Mouse (Mus musculus): ENCODE results near the gene Pds5b. TPM values are rescaled to one million over a fixed set of nuclear protein-coding genes. Genes with fewer than 3 reads are reported as not detected.
A peak's percentile ranks its signal among the peaks of the same experiment; 100 is the strongest.
"Not testable (repeated sequence)": the region's sequence is repeated elsewhere in the genome, so short reads cannot be mapped to it uniquely, and the experiment has no call there.

Pds5b gene
- polyA plus RNA-seq, 1 experiment, result 3.2 TPM

- TF ChIP-seq POLR2A (IDR thresholded peaks at IDR 0.05; ENCODE audit: low read depth, low read length) (no peak), CTCF (IDR thresholded peaks at IDR 0.05; ENCODE audit: extremely low read depth, insufficient read depth, insufficient read length, insufficient replicate concordance) (no peak)
Measured at GRCm38 (mm10) chr5:150668731-150669130, 4.8 kb upstream of the Pds5b start.

GRCm38 (mm10) chr5:150672343-150672742 lies 1.2 kb upstream of the Pds5b start:
- Histone ChIP-seq H3K36me3 (ENCODE audit: control insufficient read depth, insufficient read depth, low read length) (no peaks in the 10 kb centered on the region), H3K4me1 (ENCODE audit: control insufficient read depth, insufficient read depth, insufficient read length) (peaks cover 4% of the 10 kb centered on the region; the same call in 1 of the 2 replicates), H3K4me3 (ENCODE audit: extremely low read depth, insufficient read depth, insufficient read length) (no peak overlapping the region), H3K27me3 (ENCODE audit: control insufficient read depth, insufficient read depth, low read length) (no peaks in the 10 kb centered on the region), H3K27ac (ENCODE audit: insufficient read depth, low read length) (no peak overlapping the region)
- no peak for DNase-seq (ENCODE audit: low read depth in 1 of 2, low spot score in 2 of 2)
- WGBS, result 93% methylated on average over 7 of the region's 7 CpGs
- TF ChIP-seq POLR2A (IDR thresholded peaks at IDR 0.05; ENCODE audit: low read depth, low read length) (no peak), CTCF (IDR thresholded peaks at IDR 0.05; ENCODE audit: extremely low read depth, insufficient read depth, insufficient read length, insufficient replicate concordance) (no peak)

More at GRCm38 (mm10) chr5:150668731-150669130, 4.8 kb upstream of the Pds5b start:
- H3K4me3 ChIP-seq (ENCODE audit: extremely low read depth, insufficient read depth, insufficient read length), result no peak overlapping the region
- no peak overlapping the region for H3K27ac ChIP-seq (ENCODE audit: insufficient read depth, low read length)
- H3K36me3 ChIP-seq (ENCODE audit: control insufficient read depth, insufficient read depth, low read length), result no peaks in the 10 kb centered on the region
- no peaks in the 10 kb centered on the region; the same call in 1 of the 2 replicates for H3K4me1 ChIP-seq (ENCODE audit: control insufficient read depth, insufficient read depth, insufficient read length)
- WGBS, result 75% methylated on average over 4 of the region's 4 CpGs
- DNase-seq (ENCODE audit: low read depth in 1 of 2, low spot score in 2 of 2), result no peak
- H3K27me3 ChIP-seq (ENCODE audit: control insufficient read depth, insufficient read depth, low read length), result no peaks in the 10 kb centered on the region

- H3K27ac ChIP-seq (ENCODE audit: insufficient read depth, low read length), result peak overlapping the region; percentile 83
- no peaks in the 10 kb centered on the region for H3K27me3 ChIP-seq (ENCODE audit: control insufficient read depth, insufficient read depth, low read length)
- WGBS, result 0% methylated on average over 41 of the region's 91 CpGs
- H3K4me3 ChIP-seq (ENCODE audit: extremely low read depth, insufficient read depth, insufficient read length), result peak overlapping the region; percentile 96
- peak in 1 of 2 experiments; percentile 22 for DNase-seq (ENCODE audit: low read depth in 1 of 2, low spot score in 2 of 2)
- no peaks in the 10 kb centered on the region for H3K36me3 ChIP-seq (ENCODE audit: control insufficient read depth, insufficient read depth, low read length)
- TF ChIP-seq CTCF (IDR thresholded peaks at IDR 0.05; ENCODE audit: extremely low read depth, insufficient read depth, insufficient read length, insufficient replicate concordance), result no peak
- no peak for TF ChIP-seq POLR2A (IDR thresholded peaks at IDR 0.05; ENCODE audit: low read depth, low read length)
- H3K4me1 ChIP-seq (ENCODE audit: control insufficient read depth, insufficient read depth, insufficient read length), result peaks cover 4% of the 10 kb centered on the region; the same call in 1 of the 2 replicates
Measured at GRCm38 (mm10) chr5:150673880-150674621, 512 bp downstream of the Pds5b start.

GRCm38 (mm10) chr5:150674866-150675265 lies 1.3 kb downstream of the Pds5b start:
- Histone ChIP-seq H3K4me1 (ENCODE audit: control insufficient read depth, insufficient read depth, insufficient read length) (peaks cover 4% of the 10 kb centered on the region; the same call in 1 of the 2 replicates), H3K36me3 (ENCODE audit: control insufficient read depth, insufficient read depth, low read length) (no peaks in the 10 kb centered on the region), H3K27me3 (ENCODE audit: control insufficient read depth, insufficient read depth, low read length) (no peaks in the 10 kb centered on the region), H3K27ac (ENCODE audit: insufficient read depth, low read length) (no peak overlapping the region), H3K4me3 (ENCODE audit: extremely low read depth, insufficient read depth, insufficient read length) (peak overlapping the region; percentile 27; the same call in 1 of the 2 replicates)
- whole genome bisulfite sequencing, result 37% methylated on average over 6 of the region's 6 CpGs
- TF ChIP-seq POLR2A (IDR thresholded peaks at IDR 0.05; ENCODE audit: low read depth, low read length), result no peak
- no peak for TF ChIP-seq CTCF (IDR thresholded peaks at IDR 0.05; ENCODE audit: extremely low read depth, insufficient read depth, insufficient read length, insufficient replicate concordance)
- no peak for DNase-seq (ENCODE audit: low read depth in 1 of 2, low spot score in 2 of 2)

GRCm38 (mm10) chr5:150682862-150683261 lies 9.3 kb downstream of the Pds5b start:
- not testable (repeated sequence) for H3K27ac ChIP-seq (ENCODE audit: insufficient read depth, low read length); H3K36me3 ChIP-seq (ENCODE audit: control insufficient read depth, insufficient read depth, low read length); H3K27me3 ChIP-seq (ENCODE audit: control insufficient read depth, insufficient read depth, low read length); H3K4me1 ChIP-seq (ENCODE audit: control insufficient read depth, insufficient read depth, insufficient read length); DNase-seq (ENCODE audit: low read depth in 1 of 2, low spot score in 2 of 2); H3K4me3 ChIP-seq (ENCODE audit: extremely low read depth, insufficient read depth, insufficient read length)
- whole genome bisulfite sequencing, result 91% methylated on average over 6 of the region's 6 CpGs

GRCm38 (mm10) chr5:150690685-150691084 lies 17.1 kb downstream of the Pds5b start:
- H3K27me3 ChIP-seq (ENCODE audit: control insufficient read depth, insufficient read depth, low read length), result no peaks in the 10 kb centered on the region
- TF ChIP-seq CTCF (IDR thresholded peaks at IDR 0.05; ENCODE audit: extremely low read depth, insufficient read depth, insufficient read length, insufficient replicate concordance) (no peak), POLR2A (IDR thresholded peaks at IDR 0.05; ENCODE audit: low read depth, low read length) (no peak)
- H3K36me3 ChIP-seq (ENCODE audit: control insufficient read depth, insufficient read depth, low read length), result no peaks in the 10 kb centered on the region
- H3K27ac ChIP-seq (ENCODE audit: insufficient read depth, low read length), result no peak overlapping the region
- DNase-seq (ENCODE audit: low read depth in 1 of 2, low spot score in 2 of 2), result no peak
- H3K4me3 ChIP-seq (ENCODE audit: extremely low read depth, insufficient read depth, insufficient read length), result no peak overlapping the region
- peaks cover 2% of the 10 kb centered on the region; the same call in 1 of the 2 replicates for H3K4me1 ChIP-seq (ENCODE audit: control insufficient read depth, insufficient read depth, insufficient read length)

GRCm38 (mm10) chr5:150693277-150693676 lies 19.7 kb downstream of the Pds5b start:
- Histone ChIP-seq H3K27ac (ENCODE audit: insufficient read depth, low read length) (no peak overlapping the region), H3K36me3 (ENCODE audit: control insufficient read depth, insufficient read depth, low read length) (no peaks in the 10 kb centered on the region), H3K4me3 (ENCODE audit: extremely low read depth, insufficient read depth, insufficient read length) (no peak overlapping the region), H3K27me3 (ENCODE audit: control insufficient read depth, insufficient read depth, low read length) (no peaks in the 10 kb centered on the region), H3K4me1 (ENCODE audit: control insufficient read depth, insufficient read depth, insufficient read length) (no peaks in the 10 kb centered on the region)
- TF ChIP-seq POLR2A (IDR thresholded peaks at IDR 0.05; ENCODE audit: low read depth, low read length), result no peak
- DNase-seq (ENCODE audit: low read depth in 1 of 2, low spot score in 2 of 2), result no peak
- WGBS, result 91% methylated on average over 2 of the region's 2 CpGs
